Mouse (Mus musculus) thymus, postnatal 25 days (tissue): ENCODE measurements around the gene Lrig3.

ENCODE experiments used
- DNase-seq: peaks from one replicate; pipeline ENCODE4 v3.0.0; 2022

Lrig3 gene

GRCm38 (mm10) chr10:126002818-126003506 lies 37.0 kb downstream of the Lrig3 start:
- no peak for DNase-seq

GRCm38 (mm10) chr10:126003857-126004256 lies 37.9 kb downstream of the Lrig3 start:
- no peak for DNase-seq

GRCm38 (mm10) chr10:126013667-126014066 lies 47.7 kb downstream of the Lrig3 start:
- no peak for DNase-seq

GRCm38 (mm10) chr10:126014673-126015072 lies 48.7 kb downstream of the Lrig3 start:
- DNase-seq = no peak

- DNase-seq = no peak
These were observed 49.7 kb downstream of the Lrig3 start for GRCm38 (mm10) chr10:126015644-126016043.

- no peak for DNase-seq
These were observed 53.5 kb downstream of the Lrig3 start for GRCm38 (mm10) chr10:126019350-126019991.

GRCm38 (mm10) chr10:126028574-126029440 lies 62.8 kb downstream of the Lrig3 start:
- no peak for DNase-seq

- DNase-seq = no peak
These were observed 63.6 kb downstream of the Lrig3 start for GRCm38 (mm10) chr10:126029441-126030114.

- DNase-seq = no peak
These were observed 90.9 kb downstream of the Lrig3 start for GRCm38 (mm10) chr10:126056881-126057280.

- no peak for DNase-seq
These were observed 96.8 kb downstream of the Lrig3 start for GRCm38 (mm10) chr10:126062812-126063211.
